Mouse (Mus musculus): ENCODE measurements around the gene Ikzf4. TPM values are rescaled to one million over a fixed set of nuclear protein-coding genes. Genes with fewer than 3 reads are reported as not detected.
"Not testable (repeated sequence)": the region's sequence is repeated elsewhere in the genome, so short reads cannot be mapped to it uniquely, and the experiment has no call there.

Ikzf4 gene
- polyA plus RNA-seq, 1 experiment: 11.6 TPM

- no peak for DNase-seq (ENCODE audit: extremely low spot score in 1 of 2, low spot score in 1 of 2)
Measured at GRCm38 (mm10) chr10:128641871-128642270, 3.9 kb downstream of the Ikzf4 start.

- no peak for DNase-seq (ENCODE audit: extremely low spot score in 1 of 2, low spot score in 1 of 2)
Measured at GRCm38 (mm10) chr10:128640891-128641290, 4.9 kb downstream of the Ikzf4 start.

GRCm38 (mm10) chr10:128639999-128640398 is 5.8 kb downstream of the Ikzf4 start:
- DNase-seq (ENCODE audit: extremely low spot score in 1 of 2, low spot score in 1 of 2): no peak

GRCm38 (mm10) chr10:128637011-128637410 is 8.8 kb downstream of the Ikzf4 start:
- no peak for DNase-seq (ENCODE audit: extremely low spot score in 1 of 2, low spot score in 1 of 2)

GRCm38 (mm10) chr10:128636561-128636960 is 9.2 kb downstream of the Ikzf4 start:
- no peak for DNase-seq (ENCODE audit: extremely low spot score in 1 of 2, low spot score in 1 of 2)

- no peak for DNase-seq (ENCODE audit: extremely low spot score in 1 of 2, low spot score in 1 of 2)
Measured at GRCm38 (mm10) chr10:128635697-128636096, 10.1 kb downstream of the Ikzf4 start.

GRCm38 (mm10) chr10:128631571-128631970 is 14.2 kb downstream of the Ikzf4 start:
- no peak for DNase-seq (ENCODE audit: extremely low spot score in 1 of 2, low spot score in 1 of 2)

GRCm38 (mm10) chr10:128630306-128630705 is 15.5 kb downstream of the Ikzf4 start:
- DNase-seq (ENCODE audit: extremely low spot score in 1 of 2, low spot score in 1 of 2): not testable (repeated sequence)

GRCm38 (mm10) chr10:128629746-128630145 is 16.0 kb downstream of the Ikzf4 start:
- no peak for DNase-seq (ENCODE audit: extremely low spot score in 1 of 2, low spot score in 1 of 2)

- DNase-seq (ENCODE audit: extremely low spot score in 1 of 2, low spot score in 1 of 2): no peak
Measured at GRCm38 (mm10) chr10:128627398-128628317, 18.1 kb downstream of the Ikzf4 start.

GRCm38 (mm10) chr10:128626311-128627310 is 19.2 kb downstream of the Ikzf4 start, which contains the start of gene Rps26:
Rps26 (minus strand) TSS chr10:128626747.
- DNase-seq (ENCODE audit: extremely low spot score in 1 of 2, low spot score in 1 of 2): peak; percentile 96 to 97

GRCm38 (mm10) chr10:128625287-128625894 is 20.4 kb downstream of the Ikzf4 start:
- DNase-seq (ENCODE audit: extremely low spot score in 1 of 2, low spot score in 1 of 2): no peak

- not testable (repeated sequence) for DNase-seq (ENCODE audit: extremely low spot score in 1 of 2, low spot score in 1 of 2)
Measured at GRCm38 (mm10) chr10:128623106-128623613, 22.6 kb downstream of the Ikzf4 start.

GRCm38 (mm10) chr10:128622702-128623101 is 23.1 kb downstream of the Ikzf4 start:
- no peak for DNase-seq (ENCODE audit: extremely low spot score in 1 of 2, low spot score in 1 of 2)

GRCm38 (mm10) chr10:128621986-128622520 is 23.7 kb downstream of the Ikzf4 start:
- no peak for DNase-seq (ENCODE audit: extremely low spot score in 1 of 2, low spot score in 1 of 2)

GRCm38 (mm10) chr10:128620241-128620640 is 25.6 kb downstream of the Ikzf4 start:
- DNase-seq (ENCODE audit: extremely low spot score in 1 of 2, low spot score in 1 of 2): no peak

GRCm38 (mm10) chr10:128619148-128619547 is 26.6 kb downstream of the Ikzf4 start:
- not testable (repeated sequence) for DNase-seq (ENCODE audit: extremely low spot score in 1 of 2, low spot score in 1 of 2)

GRCm38 (mm10) chr10:128618570-128618969 is 27.2 kb downstream of the Ikzf4 start:
- no peak for DNase-seq (ENCODE audit: extremely low spot score in 1 of 2, low spot score in 1 of 2)

GRCm38 (mm10) chr10:128615798-128616448 is 29.9 kb downstream of the Ikzf4 start:
- not testable (repeated sequence) for DNase-seq (ENCODE audit: extremely low spot score in 1 of 2, low spot score in 1 of 2)

All from frontal cortex, adult 2 months (tissue).